Mouse (Mus musculus) T-helper 1 cell (primary cell): Measurements from ENCODE around the gene F2r.

Experiments used
- in situ Hi-C: fragments of 300-600 bp; cut with MboI, MseI; formaldehyde crosslinking; loops from one replicate; pipeline ENCODE4 v1.15.1; 2025; ENCODE audit warnings: high pct_unique_total_duplicates

Gene F2r

GRCm38 (mm10) chr13:95632144-95632543 lies 13.9 kb upstream of the F2r start:
- in situ Hi-C loops, result no loop called here

- in situ Hi-C loops, result no loop called here
Observed at GRCm38 (mm10) chr13:95630747-95631146, 12.5 kb upstream of the F2r start.

GRCm38 (mm10) chr13:95629751-95630150 lies 11.5 kb upstream of the F2r start:
- in situ Hi-C loops, result no loop called here

GRCm38 (mm10) chr13:95626696-95627095 lies 8.4 kb upstream of the F2r start:
- in situ Hi-C loops, result no loop called here

- in situ Hi-C loops, result no loop called here
Observed at GRCm38 (mm10) chr13:95623042-95623441, 4.8 kb upstream of the F2r start.

- in situ Hi-C loops, result no loop called here
Observed at GRCm38 (mm10) chr13:95621563-95621962, 3.3 kb upstream of the F2r start.

- in situ Hi-C loops, result no loop called here
Observed at GRCm38 (mm10) chr13:95618859-95619258, 572 bp upstream of the F2r start.

- in situ Hi-C loops, result no loop called here
Observed at GRCm38 (mm10) chr13:95617671-95618171, 566 bp downstream of the F2r start.

- in situ Hi-C loops, result no loop called here
Observed at GRCm38 (mm10) chr13:95617082-95617670, 1.1 kb downstream of the F2r start.

- in situ Hi-C loops, result no loop called here
Observed at GRCm38 (mm10) chr13:95616512-95616911, 1.8 kb downstream of the F2r start.

GRCm38 (mm10) chr13:95614757-95615156 lies 3.5 kb downstream of the F2r start:
- in situ Hi-C loops, result no loop called here

GRCm38 (mm10) chr13:95612243-95612642 lies 6.0 kb downstream of the F2r start:
- in situ Hi-C loops, result no loop called here

- in situ Hi-C loops, result no loop called here
Observed at GRCm38 (mm10) chr13:95611752-95612151, 6.5 kb downstream of the F2r start.

- in situ Hi-C loops, result no loop called here
Observed at GRCm38 (mm10) chr13:95610786-95611562, 7.3 kb downstream of the F2r start.

GRCm38 (mm10) chr13:95609088-95609420 lies 9.2 kb downstream of the F2r start:
- in situ Hi-C loops, result no loop called here

GRCm38 (mm10) chr13:95608416-95609087 lies 9.7 kb downstream of the F2r start:
- in situ Hi-C loops, result no loop called here

GRCm38 (mm10) chr13:95607019-95607418 lies 11.3 kb downstream of the F2r start:
- in situ Hi-C loops, result no loop called here

- in situ Hi-C loops, result no loop called here
Observed at GRCm38 (mm10) chr13:95604288-95604687, 14.0 kb downstream of the F2r start.

GRCm38 (mm10) chr13:95599833-95600359 lies 18.4 kb downstream of the F2r start:
- in situ Hi-C loops, result no loop called here

GRCm38 (mm10) chr13:95598232-95598920 lies 19.9 kb downstream of the F2r start:
- in situ Hi-C loops, result no loop called here

- in situ Hi-C loops, result no loop called here
Observed at GRCm38 (mm10) chr13:95597578-95597977, 20.7 kb downstream of the F2r start.

- in situ Hi-C loops, result no loop called here
Observed at GRCm38 (mm10) chr13:95596689-95597088, 21.6 kb downstream of the F2r start.
